Mouse (Mus musculus): ENCODE data around the gene Ceacam11. TPM values are rescaled to one million over a fixed set of nuclear protein-coding genes. Genes with fewer than 3 reads are reported as not detected.
"Not testable (repeated sequence)": the region's sequence is repeated elsewhere in the genome, so short reads cannot be mapped to it uniquely, and the experiment has no call there.

Gene Ceacam11
- total RNA-seq (2014; rRNA removed; ENCODE audit: low replicate concordance): not detected in 2 replicates
- not detected in 2 replicates for polyA plus RNA-seq (2015; fragmentation: Nextera tagmentation; extraction: Ambion mirVana)

- no peak within 1 kb of the TSS for H3K4me2 ChIP-seq (ENCODE audit: low read depth, low read length)
- no peak within 1 kb of the TSS for H3K4me3 ChIP-seq (ENCODE audit: low read depth, low read length)
- DNase-seq (ENCODE audit: low spot score) (no peak), ATAC-seq (ENCODE audit: insufficient read depth, low read depth) (no peak)
- H3K27ac ChIP-seq (ENCODE audit: low read depth): no peak within 1 kb of the TSS
- TF ChIP-seq EP300 (IDR thresholded peaks at IDR 0.05; ENCODE audit: low read depth): no peak
- TF ChIP-seq CTCF (IDR thresholded peaks at IDR 0.05; ENCODE audit: low read depth): no peak
- WGBS: 56% methylated on average over 4 of the region's 4 CpGs
- no peaks in the 10 kb centered on the region for H3K36me3 ChIP-seq (replicated peaks; ENCODE audit: control insufficient read depth, insufficient read depth, low read length)
- no peak within 1 kb of the TSS for H3K9ac ChIP-seq (replicated peaks; ENCODE audit: low read depth, low read length)
- no peaks in the 10 kb centered on the region for H3K27me3 ChIP-seq (ENCODE audit: control insufficient read depth, insufficient read depth, low read length)
- H3K4me1 ChIP-seq (ENCODE audit: control insufficient read depth, insufficient read depth): no peaks in the 10 kb centered on the region
- peaks cover 31% of the 10 kb centered on the region for H3K9me3 ChIP-seq (replicated peaks; ENCODE audit: control insufficient read depth, low read length)
Observed at GRCm38 (mm10) chr7:17971824-17972223, at the start of gene Ceacam11. TSS of gene Ceacam11 (plus strand) at chr7:17972124.

DNA sequence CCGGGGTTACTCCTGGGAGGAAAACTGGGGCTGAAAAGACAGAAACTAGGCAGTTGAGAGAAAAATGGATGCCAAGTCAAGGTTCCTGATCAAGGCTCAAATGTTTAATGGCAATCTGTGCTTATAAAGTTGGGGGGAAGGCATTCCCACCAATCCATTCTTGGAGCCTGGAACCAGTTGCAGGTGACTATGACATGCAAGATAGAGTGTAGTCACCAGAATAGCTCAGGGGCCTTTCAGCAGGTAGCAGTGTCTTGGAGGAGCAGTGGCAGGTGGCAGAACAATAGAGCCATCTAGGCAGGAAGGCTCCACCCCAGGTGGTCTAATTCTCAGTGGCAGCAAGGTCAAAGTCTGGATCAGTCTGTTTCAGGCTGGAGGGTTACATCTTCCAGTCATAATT lies 29.2 kb downstream of the Ceacam11 start:
- 69% methylated on average over 1 of the region's 1 CpGs for WGBS
- not testable (repeated sequence) for H3K9ac ChIP-seq (replicated peaks; ENCODE audit: low read depth, low read length); H3K27me3 ChIP-seq (ENCODE audit: control insufficient read depth, insufficient read depth, low read length); ATAC-seq (ENCODE audit: insufficient read depth, low read depth); H3K36me3 ChIP-seq (replicated peaks; ENCODE audit: control insufficient read depth, insufficient read depth, low read length); H3K27ac ChIP-seq (ENCODE audit: low read depth); H3K4me3 ChIP-seq (ENCODE audit: low read depth, low read length); H3K4me1 ChIP-seq (ENCODE audit: control insufficient read depth, insufficient read depth); DNase-seq (ENCODE audit: low spot score); H3K4me2 ChIP-seq (ENCODE audit: low read depth, low read length)
- H3K9me3 ChIP-seq (replicated peaks; ENCODE audit: control insufficient read depth, low read length): peaks cover 14% of the 10 kb centered on the region

GRCm38 (mm10) chr7:18009589-18009988 lies 37.7 kb downstream of the Ceacam11 start, which contains the start of gene Ceacam13:
TSS of gene Ceacam13 (plus strand) at chr7:18009889.
- no peak for DNase-seq (ENCODE audit: low spot score)
- Histone ChIP-seq H3K9ac (replicated peaks; ENCODE audit: low read depth, low read length) (no peak within 1 kb of the TSS), H3K27ac (ENCODE audit: low read depth) (no peak within 1 kb of the TSS), H3K4me1 (ENCODE audit: control insufficient read depth, insufficient read depth) (no peaks in the 10 kb centered on the region), H3K36me3 (replicated peaks; ENCODE audit: control insufficient read depth, insufficient read depth, low read length) (no peaks in the 10 kb centered on the region), H3K9me3 (replicated peaks; ENCODE audit: control insufficient read depth, low read length) (peaks cover 27% of the 10 kb centered on the region), H3K4me3 (ENCODE audit: low read depth, low read length) (no peak within 1 kb of the TSS), H3K27me3 (ENCODE audit: control insufficient read depth, insufficient read depth, low read length) (no peaks in the 10 kb centered on the region), H3K4me2 (ENCODE audit: low read depth, low read length) (no peak within 1 kb of the TSS)
- ATAC-seq (ENCODE audit: insufficient read depth, low read depth): no peak
- 57% methylated on average over 4 of the region's 4 CpGs for WGBS
- TF ChIP-seq EP300 (IDR thresholded peaks at IDR 0.05; ENCODE audit: low read depth): no peak
- TF ChIP-seq CTCF (IDR thresholded peaks at IDR 0.05; ENCODE audit: low read depth): no peak

Small RNA genes lying within 50 kb of the gene (microRNA-seq; reads per million reads assigned to microRNA genes)
- not detected for gene Gm22414

Other genes starting within 250 kb of the Ceacam11 start
- not detected in 2 replicates for gene Ceacam14, start 159.5 kb upstream of the Ceacam11 start, total RNA-seq (2014; rRNA removed; ENCODE audit: low replicate concordance)
- gene Ceacam14, start 159.5 kb upstream of the Ceacam11 start, polyA plus RNA-seq (2015; fragmentation: Nextera tagmentation; extraction: Ambion mirVana): not detected in 2 replicates
- not detected in 2 replicates for gene Gm5155, start 100.4 kb upstream of the Ceacam11 start, total RNA-seq (2014; rRNA removed; ENCODE audit: low replicate concordance)
- gene Gm5155, start 100.4 kb upstream of the Ceacam11 start, polyA plus RNA-seq (2015; fragmentation: Nextera tagmentation; extraction: Ambion mirVana): not detected in 2 replicates
- gene Ceacam13, start 37.8 kb downstream of the Ceacam11 start, total RNA-seq (2014; rRNA removed; ENCODE audit: low replicate concordance): not detected in 2 replicates
- not detected in 2 replicates for gene Ceacam13, start 37.8 kb downstream of the Ceacam11 start, polyA plus RNA-seq (2015; fragmentation: Nextera tagmentation; extraction: Ambion mirVana)
- gene Ceacam12, start 93.8 kb downstream of the Ceacam11 start, total RNA-seq (2014; rRNA removed; ENCODE audit: low replicate concordance): not detected in 2 replicates
- not detected in 2 replicates for gene Ceacam12, start 93.8 kb downstream of the Ceacam11 start, polyA plus RNA-seq (2015; fragmentation: Nextera tagmentation; extraction: Ambion mirVana)
- gene Igfl3, start 204.4 kb downstream of the Ceacam11 start, total RNA-seq (2014; rRNA removed; ENCODE audit: low replicate concordance): not detected in 2 replicates
- not detected in 2 replicates for gene Igfl3, start 204.4 kb downstream of the Ceacam11 start, polyA plus RNA-seq (2015; fragmentation: Nextera tagmentation; extraction: Ambion mirVana)